Mouse (Mus musculus) duodenum, adult 2 months (tissue): ENCODE data around the gene Cacna2d1. TPM values are rescaled to one million over a fixed set of nuclear protein-coding genes. Genes with fewer than 3 reads are reported as not detected.

Experiments
- polyA plus RNA-seq: library from polyadenylated mRNA; depleted of rRNA; stranded (reverse); fragments of >200 nt; gene quantifications from 2 replicates; pipeline ENCODE4 v1.2.3, GENCODE M21; 2012; ENCODE audit warnings: low replicate concordance; rRNA removed

The Cacna2d1 gene
- 0.44 and 0.89 TPM in 2 replicates for polyA plus RNA-seq

DNA sequence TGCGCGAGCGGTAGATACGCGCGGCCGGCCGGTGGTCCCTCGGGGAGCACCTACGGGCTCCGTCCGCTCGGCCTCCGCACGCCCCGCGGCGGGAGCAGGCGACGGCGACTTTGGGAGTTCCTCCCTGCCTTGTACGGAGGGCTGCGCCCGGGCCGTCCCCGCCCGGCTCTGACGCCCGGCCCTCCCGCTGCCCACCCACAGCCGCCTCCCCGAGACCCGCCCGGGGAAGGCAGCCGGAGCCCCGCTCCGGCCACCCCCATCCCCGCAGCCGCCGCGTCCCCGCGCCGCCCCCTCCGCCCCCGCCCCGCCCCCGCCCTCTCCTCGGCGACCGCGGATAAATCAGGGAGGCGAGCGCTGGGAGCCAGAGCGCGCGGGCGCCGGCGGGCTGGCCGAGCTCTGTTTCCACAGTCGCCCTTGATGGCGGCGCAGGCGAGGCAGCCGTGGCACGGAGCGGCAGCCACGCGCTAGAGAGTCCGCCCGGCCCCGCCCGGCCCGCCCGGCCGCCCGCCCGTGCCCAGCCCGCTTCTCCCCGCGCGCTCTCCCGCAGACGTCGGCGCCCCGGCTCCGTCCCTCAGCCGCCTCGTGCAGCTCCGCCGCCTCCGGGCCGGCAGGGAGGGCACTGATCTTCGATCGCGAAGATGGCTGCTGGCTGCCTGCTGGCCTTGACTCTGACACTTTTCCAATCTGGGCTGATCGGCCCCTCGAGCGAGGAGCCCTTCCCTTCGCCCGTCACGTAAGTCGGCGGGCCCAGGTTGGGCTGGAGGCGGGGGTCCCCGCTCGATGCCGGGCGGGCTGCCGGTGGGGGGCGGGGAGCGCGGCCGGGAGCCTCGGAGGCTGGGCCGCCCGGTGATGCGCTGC is at the start of gene Cacna2d1:
Cacna2d1 (plus strand) TSS at position 316 of the 858 bp plus-strand sequence.

Other genes starting within 250 kb of the Cacna2d1 start
- gene Speer4c, start 220.4 kb upstream of the Cacna2d1 start, polyA plus RNA-seq, result not detected in 2 replicates